Mouse (Mus musculus): ENCODE measurements around the gene Epc2. TPM values are rescaled to one million over a fixed set of nuclear protein-coding genes. Genes with fewer than 3 reads are reported as not detected.

The Epc2 gene
- 4.9 and 10.1 TPM in 2 replicates for polyA plus RNA-seq (2012; rRNA removed; ENCODE audit: low replicate concordance)

GRCm38 (mm10) chr2:49450931-49451636 is at the start of gene Epc2:
TSS of gene Epc2 (plus strand) at chr2:49451486.

Other genes with a start within 250 kb of the Epc2 start
- gene Kif5c, start 167.8 kb downstream of the Epc2 start, polyA plus RNA-seq (2012; rRNA removed; ENCODE audit: low replicate concordance) = 2.5 and 4.6 TPM in 2 replicates